Mouse (Mus musculus) bone marrow, adult 2 months (tissue): ENCODE results near the gene Slc16a11. TPM values are rescaled to one million over a fixed set of nuclear protein-coding genes. Genes with fewer than 3 reads are reported as not detected.
A peak's percentile ranks its signal among the peaks of the same experiment; 100 is the strongest.

Source experiments
- H3K27ac ChIP-seq: fragments of 200-500 bp; 2 replicates; pipeline ENCODE4 v1.5.1; 2012; ENCODE audit warnings: low read depth, mild to moderate bottlenecking, control low read depth, inconsistent platforms, low read length; ENCODE audit not compliant: control insufficient read depth, poor library complexity, insufficient read depth
- H3K4me1 ChIP-seq: fragments of 200-500 bp; 2 replicates; pipeline ENCODE4 v1.6.1; 2011; ENCODE audit warnings: low read length; ENCODE audit not compliant: control insufficient read depth, insufficient read depth
- H3K4me3 ChIP-seq: fragments of 200-500 bp; replicated peaks from 2 replicates; pipeline ENCODE3; 2011; ENCODE audit warnings: mild to moderate bottlenecking, low read depth, low read length, control low read depth; ENCODE audit not compliant: control insufficient read depth
- CTCF ChIP-seq: fragments of 200-500 bp; IDR thresholded peaks from 2 replicates; pipeline ENCODE4 v1.5.1; 2011; ENCODE audit warnings: low read length, control low read depth; ENCODE audit not compliant: control insufficient read depth, insufficient read depth
- POLR2A ChIP-seq: fragments of 200-500 bp; IDR thresholded peaks from 2 replicates; pipeline ENCODE4 v1.6.1; 2011; ENCODE audit warnings: low read depth, mild to moderate bottlenecking, control low read depth, low read length, borderline replicate concordance; ENCODE audit not compliant: control insufficient read depth
- WGBS: fragments of 180-500 bp; shearing (Covaris S2); methylation state at CpG from one replicate; pipeline ENCODE4 v1.1.7; 2018; 5-methylcytosine and 5-hydroxymethylcytosine counted together
- polyA plus RNA-seq: library from polyadenylated mRNA; stranded (reverse); fragments of >200 nt; gene quantifications from 2 replicates; pipeline ENCODE4 v1.2.4, GENCODE M21; 2011; ENCODE audit warnings: low replicate concordance; ENCODE audit not compliant: missing spikeins, insufficient read depth, insufficient read length

The Slc16a11 gene
- polyA plus RNA-seq, 1 experiment, result 1.9 TPM

- WGBS, result 74% methylated on average over 4 of the region's 4 CpGs
- TF ChIP-seq POLR2A, result no peak
- no peak for TF ChIP-seq CTCF
- Histone ChIP-seq H3K4me3 (no peak overlapping the region), H3K4me1 (no peaks in the 10 kb centered on the region), H3K27ac (no peak overlapping the region)
These were observed 38.1 kb upstream of the Slc16a11 start for GRCm38 (mm10) chr11:70174491-70174890.

DNA sequence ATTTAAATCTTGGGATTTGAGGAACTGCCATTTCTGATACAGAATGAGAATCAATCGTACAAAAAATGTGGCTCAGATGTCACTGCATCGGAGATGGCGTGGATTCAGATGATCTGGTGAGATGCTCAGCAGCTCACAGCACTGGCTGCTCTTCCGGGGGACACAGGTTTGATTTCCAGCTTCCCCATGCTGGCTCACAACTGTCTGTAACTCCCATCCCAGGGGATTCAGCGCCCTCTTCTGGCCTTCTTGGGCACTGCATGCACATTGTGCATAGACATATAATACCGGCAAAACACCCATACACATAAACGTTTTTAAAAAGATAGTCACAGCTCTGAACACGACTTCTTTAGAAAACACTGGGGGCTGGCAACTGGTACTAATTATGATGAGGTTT is 34.9 kb upstream of the Slc16a11 start:
- WGBS, result 73% methylated on average over 8 of the region's 8 CpGs
- Histone ChIP-seq H3K4me3 (no peak overlapping the region), H3K27ac (no peak overlapping the region), H3K4me1 (no peaks in the 10 kb centered on the region)
- TF ChIP-seq CTCF (peak; percentile 49), POLR2A (no peak)

DNA sequence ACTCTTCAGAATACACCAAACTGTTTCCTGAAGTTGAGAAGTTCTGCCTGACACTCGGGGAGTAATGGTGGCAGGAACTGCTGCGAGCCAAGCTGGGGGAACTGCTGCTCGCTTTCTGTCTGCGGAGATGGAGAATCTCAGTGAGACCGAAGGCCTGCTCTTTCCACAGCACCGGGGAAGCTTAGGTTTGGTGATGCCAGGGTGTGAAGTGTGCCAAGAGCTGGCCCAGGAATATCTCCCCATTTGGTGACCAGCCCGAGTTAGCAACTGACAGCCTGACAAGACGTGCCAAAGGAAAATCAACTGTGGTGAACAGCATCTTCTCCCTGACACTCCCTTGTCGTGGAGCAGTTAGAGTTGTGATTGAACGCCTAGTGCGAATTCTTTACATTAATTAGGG is 34.2 kb upstream of the Slc16a11 start:
- Histone ChIP-seq H3K27ac (no peak overlapping the region), H3K4me3 (no peak overlapping the region), H3K4me1 (no peaks in the 10 kb centered on the region)
- TF ChIP-seq CTCF (no peak), POLR2A (no peak)
- WGBS, result 85% methylated on average over 11 of the region's 11 CpGs

- TF ChIP-seq CTCF (no peak), POLR2A (no peak)
- Histone ChIP-seq H3K27ac (no peak overlapping the region), H3K4me3 (no peak overlapping the region), H3K4me1 (no peaks in the 10 kb centered on the region)
- WGBS, result 79% methylated on average over 11 of the region's 11 CpGs
These were observed 33.8 kb upstream of the Slc16a11 start for GRCm38 (mm10) chr11:70178756-70179155.

- no peak overlapping the region for H3K27ac ChIP-seq
- H3K4me3 ChIP-seq, result no peak overlapping the region
- no peaks in the 10 kb centered on the region for H3K4me1 ChIP-seq
- TF ChIP-seq CTCF (0 out of 2 replicates have a peak, but pooled peaks have one; percentile 16), POLR2A (no peak)
- 27% methylated on average over 14 of the region's 14 CpGs for WGBS
These were observed 33.2 kb upstream of the Slc16a11 start for GRCm38 (mm10) chr11:70179401-70179800.

- H3K27ac ChIP-seq, result no peak overlapping the region
- no peak overlapping the region for H3K4me3 ChIP-seq
- TF ChIP-seq CTCF (no peak), POLR2A (no peak)
- H3K4me1 ChIP-seq, result no peaks in the 10 kb centered on the region
- 85% methylated on average over 4 of the region's 4 CpGs for WGBS
These were observed 32.1 kb upstream of the Slc16a11 start for GRCm38 (mm10) chr11:70180496-70180895.

- Histone ChIP-seq H3K27ac (no peak overlapping the region), H3K4me3 (no peak overlapping the region), H3K4me1 (no peaks in the 10 kb centered on the region)
- WGBS, result 6% methylated on average over 7 of the region's 7 CpGs
- TF ChIP-seq CTCF (no peak), POLR2A (no peak)
These were observed 27.4 kb upstream of the Slc16a11 start for GRCm38 (mm10) chr11:70185120-70185519.

DNA sequence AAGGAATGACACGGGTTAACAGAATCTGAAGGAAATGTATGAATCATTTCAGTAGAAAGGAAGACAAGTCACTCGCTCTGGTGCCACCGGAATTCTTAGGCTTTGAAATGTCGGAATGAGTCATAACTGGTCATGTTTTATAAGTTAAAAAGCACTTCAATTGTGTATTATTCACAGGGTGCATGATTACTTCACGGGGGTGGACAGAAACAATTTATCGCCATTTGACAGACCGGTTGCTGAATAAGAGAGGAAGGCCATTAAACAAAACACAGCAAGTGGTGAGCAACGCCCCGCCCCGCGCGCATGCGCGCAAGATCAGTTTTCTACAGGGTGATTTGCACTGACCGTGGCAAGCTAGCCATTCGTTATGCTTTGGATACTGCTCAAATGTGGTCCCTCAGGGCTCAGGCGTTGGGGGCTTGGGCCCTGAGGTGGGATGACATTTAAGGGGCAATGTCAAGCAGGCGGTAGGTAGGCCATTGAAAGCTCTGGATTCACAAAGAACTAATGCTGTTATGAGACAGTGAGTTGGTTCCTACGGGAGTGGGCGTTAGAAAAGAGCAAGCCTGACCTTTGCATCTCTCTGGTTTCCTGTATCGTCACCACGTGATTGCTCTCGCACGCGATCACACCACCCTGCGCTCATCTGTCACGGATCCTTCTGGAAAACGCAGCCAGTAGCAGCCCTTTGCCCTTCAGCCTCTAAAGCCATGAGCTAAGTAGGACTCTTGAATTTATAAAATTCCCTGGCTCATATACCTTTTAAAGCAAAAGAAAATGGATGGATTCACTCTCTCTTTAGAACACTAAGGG is 23.0 kb upstream of the Slc16a11 start:
- Histone ChIP-seq H3K4me3 (no peak overlapping the region), H3K27ac (no peak overlapping the region), H3K4me1 (no peaks in the 10 kb centered on the region; the same call in 1 of the 2 replicates)
- WGBS, result 89% methylated on average over 28 of the region's 28 CpGs
- no peak for TF ChIP-seq CTCF
- TF ChIP-seq POLR2A, result no peak
